Mouse (Mus musculus): ENCODE measurements around the gene Gm10436.
"Not testable (repeated sequence)": the region's sequence is repeated elsewhere in the genome, so short reads cannot be mapped to it uniquely, and the experiment has no call there.

The Gm10436 gene

GRCm38 (mm10) chr12:88182008-88182407, at the start of gene Gm10436:
Gm10436 (minus strand) TSS chr12:88182108.
- not testable (repeated sequence) for DNase-seq (ENCODE audit: extremely low spot score, low spot score)

GRCm38 (mm10) chr12:88219445-88219844, 37.5 kb upstream of the Gm10436 start:
- no peak for DNase-seq (ENCODE audit: extremely low spot score, low spot score)

GRCm38 (mm10) chr12:88218059-88218458, 36.2 kb upstream of the Gm10436 start:
- not testable (repeated sequence) for DNase-seq (ENCODE audit: extremely low spot score, low spot score)

GRCm38 (mm10) chr12:88214641-88215040, 32.7 kb upstream of the Gm10436 start:
- no peak for DNase-seq (ENCODE audit: extremely low spot score, low spot score)

GRCm38 (mm10) chr12:88211458-88211857, 29.6 kb upstream of the Gm10436 start:
- DNase-seq (ENCODE audit: extremely low spot score, low spot score) = not testable (repeated sequence)

- no peak for DNase-seq (ENCODE audit: extremely low spot score, low spot score)
These were observed 20.9 kb upstream of the Gm10436 start for GRCm38 (mm10) chr12:88202856-88203255.
